In genomic region chr17:26567818-26568173, GRCm38 (mm10) we compare ENCODE assay signal across 14 mouse cellular contexts.
"Had no signal": no experiment of that assay in that cellular context is flagged by ENCODE, and none has a peak within 500 bp of the region (broad histone marks: within the 10 kb centered on the region; RNA-seq: fewer than 3 reads in every experiment).

No protein-coding gene starts in this region.

- H3K9ac ChIP-seq: limb, embryonic 15.5 days; liver, embryonic 12.5 days; lung, embryonic 14.5 days; neural tube, embryonic 12.5 days had no signal

- H3K27ac ChIP-seq: liver, embryonic 12.5 days; macrophage; neural tube, embryonic 12.5 days had no signal

- H3K27me3 ChIP-seq: limb, embryonic 15.5 days; liver, embryonic 12.5 days; megakaryocyte, embryonic 14.5 days; neural tube, embryonic 12.5 days had no signal

- ATAC-seq: liver, embryonic 12.5 days; midbrain, embryonic 16.5 days had no signal

- H3K9me3 ChIP-seq: limb, embryonic 15.5 days; neural tube, embryonic 12.5 days had no signal

- H3K4me3 ChIP-seq: limb, embryonic 15.5 days; liver, embryonic 12.5 days; megakaryocyte, embryonic 14.5 days; neural tube, embryonic 12.5 days had no signal

- DNase-seq: kidney, adult 11 months; kidney, postnatal 36 days; left cerebral cortex, postnatal 4 days; lung, postnatal 10 days; spleen, adult 18-20 months; thymus, postnatal 36 days had no signal

- H3K4me2 ChIP-seq: limb, embryonic 15.5 days; liver, embryonic 12.5 days; lung, embryonic 14.5 days; midbrain, embryonic 11.5 days; neural tube, embryonic 12.5 days had no signal
